Mouse (Mus musculus) bone marrow macrophage, adult 2 months (primary cell): Measurements from ENCODE around the gene Scube1.

ENCODE experiments used
- CTCF ChIP-seq: IDR thresholded peaks from 2 replicates; pipeline ENCODE4 v1.5.1; 2012; ENCODE audit warnings: low read depth, mild to moderate bottlenecking, low read length, moderate library complexity
- POLR2A ChIP-seq: IDR thresholded peaks from 2 replicates; pipeline ENCODE4 v1.6.1; 2012; ENCODE audit warnings: mild to moderate bottlenecking, low read depth, low read length, borderline replicate concordance

DNA sequence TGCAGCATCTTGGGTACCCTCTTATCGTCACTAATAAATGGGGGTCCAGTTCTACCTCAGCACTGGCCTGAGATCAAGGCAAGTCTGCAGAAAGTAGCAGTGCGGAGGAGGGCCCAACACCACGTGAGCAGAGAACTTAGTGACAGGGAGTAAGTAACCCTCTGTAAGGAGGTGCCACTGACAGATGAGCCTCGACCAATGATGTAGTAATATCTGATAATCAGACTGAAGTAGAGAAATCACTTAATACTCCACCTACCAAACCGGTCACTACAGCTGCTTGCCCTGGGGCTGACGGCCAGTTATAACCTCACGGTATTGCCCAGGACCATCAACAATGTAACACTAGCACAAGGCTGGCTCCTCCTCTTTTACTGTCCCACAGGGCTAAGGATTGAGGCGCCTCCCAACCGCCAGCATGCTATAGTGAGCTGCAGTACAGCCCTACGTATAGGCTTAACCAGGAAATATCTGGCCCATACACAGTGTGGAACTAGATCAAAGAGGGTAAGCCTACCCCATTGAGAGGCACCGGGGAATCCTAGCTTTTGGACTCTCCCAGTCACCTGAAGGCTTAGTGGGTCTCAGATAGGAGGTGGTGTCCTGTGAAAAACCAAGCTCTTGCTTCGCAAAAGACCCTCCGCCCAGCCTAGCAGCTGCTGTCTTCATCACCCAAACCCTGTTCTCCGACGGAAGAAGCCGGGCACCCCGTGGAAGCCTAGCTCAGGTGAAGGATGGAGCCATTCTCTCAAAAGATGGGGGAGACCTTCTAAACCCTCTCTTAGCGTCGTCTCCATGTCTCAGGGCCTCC, 130.9 kb downstream of the Scube1 start:
- TF ChIP-seq CTCF (no peak), POLR2A (no peak)
